Mouse (Mus musculus) brown adipose tissue, adult 24 weeks (tissue): ENCODE measurements around the gene Alg12. TPM values are rescaled to one million over a fixed set of nuclear protein-coding genes. Genes with fewer than 3 reads are reported as not detected.
A peak's percentile ranks its signal among the peaks of the same experiment; 100 is the strongest.
"Not testable (repeated sequence)": the region's sequence is repeated elsewhere in the genome, so short reads cannot be mapped to it uniquely, and the experiment has no call there.

ENCODE experiments used
- H3K27ac ChIP-seq: fragments of 200-500 bp; replicated peaks from 2 replicates; pipeline ENCODE4 v1.5.1; 2012; ENCODE audit warnings: low read depth, mild to moderate bottlenecking, low read length
- H3K4me1 ChIP-seq: fragments of 200-500 bp; 2 replicates; pipeline ENCODE4 v1.6.1; 2012; ENCODE audit warnings: low read length, mixed read lengths; ENCODE audit not compliant: control insufficient read depth, insufficient read depth, insufficient read length
- H3K4me3 ChIP-seq: fragments of 200-500 bp; 2 replicates; pipeline ENCODE4 v1.5.1; 2012; ENCODE audit warnings: low read depth, mild to moderate bottlenecking, low read length, moderate library complexity; ENCODE audit not compliant: insufficient read depth
- polyA plus RNA-seq: library from polyadenylated mRNA; stranded (reverse); fragments of >200 nt; gene quantifications from 2 replicates; pipeline ENCODE4 v1.2.4, GENCODE M21; 2012; ENCODE audit not compliant: missing spikeins, insufficient read depth, insufficient read length

Alg12 gene
- polyA plus RNA-seq, 1 experiment = 7.2 TPM

GRCm38 (mm10) chr15:88829791-88830440 lies 10.8 kb upstream of the Alg12 start:
- Histone ChIP-seq H3K4me1 (peaks cover 14% of the 10 kb centered on the region), H3K27ac (no peak overlapping the region), H3K4me3 (no peak overlapping the region)

DNA sequence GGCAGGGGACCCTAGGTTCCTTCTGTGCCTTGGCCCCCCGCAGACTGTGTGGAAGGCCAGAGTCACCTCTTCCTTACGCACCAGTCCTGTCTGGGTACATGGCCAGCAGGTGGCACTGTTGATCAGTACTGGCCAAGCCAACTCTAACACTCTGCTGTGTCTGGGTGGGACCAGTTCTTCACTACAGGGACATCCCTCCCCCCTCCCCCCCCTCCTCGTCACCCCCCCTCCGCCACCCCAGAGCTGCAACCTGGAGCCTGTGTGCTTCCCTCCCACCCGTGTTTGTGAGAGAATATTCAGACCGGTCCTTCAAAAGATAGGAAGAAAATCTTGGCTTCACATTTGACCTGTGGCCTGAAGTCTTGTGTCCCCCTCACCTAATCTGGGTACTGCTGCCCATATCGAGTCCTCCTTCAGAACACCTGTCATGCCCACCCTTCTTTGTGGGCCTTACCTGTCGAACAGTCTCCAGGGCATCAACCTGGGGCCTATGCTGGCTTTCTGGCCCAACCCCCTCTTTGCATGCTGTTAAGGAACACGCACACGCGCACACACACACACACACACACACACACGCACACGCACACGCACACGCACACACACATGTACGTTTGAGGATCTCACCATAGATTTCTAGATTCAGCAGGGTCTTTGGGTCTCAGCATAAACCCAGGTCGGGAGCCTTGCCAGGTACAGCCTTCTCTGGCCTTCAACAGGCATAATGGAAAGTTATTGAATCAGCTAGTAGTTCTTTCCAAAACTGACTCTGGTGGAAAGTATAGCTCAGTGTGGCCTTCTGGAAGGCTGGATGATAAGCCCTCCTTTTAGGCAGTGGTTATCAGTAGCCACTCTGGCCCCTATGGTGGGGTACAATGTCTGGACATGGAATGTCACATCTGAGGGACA lies 9.9 kb upstream of the Alg12 start:
- no peak overlapping the region for H3K4me3 ChIP-seq
- no peak overlapping the region for H3K27ac ChIP-seq
- H3K4me1 ChIP-seq = peaks cover 14% of the 10 kb centered on the region

- peaks cover 14% of the 10 kb centered on the region for H3K4me1 ChIP-seq
- H3K27ac ChIP-seq = no peak overlapping the region
- no peak overlapping the region for H3K4me3 ChIP-seq
Measured at GRCm38 (mm10) chr15:88827991-88828799, 9.1 kb upstream of the Alg12 start.

- Histone ChIP-seq H3K4me1 (peaks cover 14% of the 10 kb centered on the region), H3K27ac (no peak overlapping the region), H3K4me3 (no peak overlapping the region)
Measured at GRCm38 (mm10) chr15:88827466-88827865, 8.3 kb upstream of the Alg12 start.

DNA sequence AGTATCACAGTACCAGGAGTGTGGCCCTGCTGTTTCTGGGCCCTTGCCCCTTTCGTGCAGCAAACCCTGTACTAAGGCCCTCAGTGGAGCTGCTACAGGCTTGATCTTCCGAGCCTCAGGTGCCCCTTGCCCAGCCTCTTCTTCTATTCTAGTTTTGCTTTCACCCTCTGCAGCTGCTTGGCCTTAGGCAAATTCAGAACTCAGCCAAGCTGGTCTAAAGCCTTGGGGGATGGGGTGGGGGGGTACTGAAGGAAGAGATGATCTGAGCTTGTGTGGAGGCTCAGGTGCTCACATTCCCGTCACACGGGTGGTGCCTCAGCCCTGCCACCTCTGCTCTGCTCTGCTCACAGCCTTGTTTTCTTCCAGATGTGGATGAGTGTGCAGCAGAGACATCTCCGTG lies 4.3 kb upstream of the Alg12 start:
- Histone ChIP-seq H3K4me3 (no peak overlapping the region), H3K27ac (no peak overlapping the region), H3K4me1 (peaks cover 5% of the 10 kb centered on the region; the same call in 1 of the 2 replicates)

DNA sequence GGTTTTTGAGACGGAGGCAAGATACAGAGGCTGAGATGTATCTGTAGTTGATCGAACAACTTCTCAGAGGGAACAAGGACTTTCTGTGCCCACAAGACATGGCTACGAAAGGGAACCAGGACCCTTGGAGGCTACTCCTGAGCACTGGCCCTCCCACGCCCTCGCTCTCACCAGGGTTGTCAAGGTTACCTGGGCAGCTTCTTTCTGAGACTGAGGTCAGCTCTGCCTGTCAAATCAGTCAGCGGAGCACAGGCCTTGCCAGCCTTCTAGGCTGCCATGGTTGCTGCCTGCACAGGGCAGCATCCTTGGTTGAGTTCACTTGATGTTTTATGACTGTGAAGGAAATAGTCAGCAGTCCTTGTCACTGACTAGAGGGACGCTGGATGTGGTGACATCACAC lies 3.4 kb upstream of the Alg12 start:
- H3K27ac ChIP-seq = no peak overlapping the region
- no peak overlapping the region for H3K4me3 ChIP-seq
- H3K4me1 ChIP-seq = peaks cover 5% of the 10 kb centered on the region; the same call in 1 of the 2 replicates

DNA sequence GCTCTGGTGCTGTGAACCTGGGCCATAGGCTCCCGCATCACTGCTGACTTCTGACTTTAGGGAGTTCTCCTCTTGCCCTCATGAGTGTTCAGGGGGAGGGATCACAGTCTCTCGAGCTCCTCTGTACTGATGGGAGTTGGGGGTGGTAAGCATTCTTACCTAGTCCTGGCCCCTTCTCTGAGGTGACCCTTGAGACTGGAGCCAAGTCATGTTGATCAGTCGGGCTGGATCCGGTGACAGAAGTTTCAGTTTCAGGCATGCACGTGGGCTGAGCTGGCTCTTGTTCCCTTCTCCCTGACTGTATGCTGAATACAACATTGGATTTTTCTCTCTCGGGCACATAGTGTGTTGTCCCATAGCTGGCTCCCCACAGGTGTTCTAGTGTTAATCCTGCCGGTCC lies 2.3 kb upstream of the Alg12 start:
- Histone ChIP-seq H3K4me3 (no peak overlapping the region), H3K4me1 (peaks cover 5% of the 10 kb centered on the region; the same call in 1 of the 2 replicates)

GRCm38 (mm10) chr15:88819906-88820303 lies 787 bp upstream of the Alg12 start:
- H3K27ac ChIP-seq = no peak overlapping the region
- H3K4me3 ChIP-seq = peak overlapping the region; percentile 73
- peaks cover 5% of the 10 kb centered on the region; the same call in 1 of the 2 replicates for H3K4me1 ChIP-seq

More for the DNA sequence above, 2.3 kb upstream of the Alg12 start:
- no peak overlapping the region for H3K27ac ChIP-seq

DNA sequence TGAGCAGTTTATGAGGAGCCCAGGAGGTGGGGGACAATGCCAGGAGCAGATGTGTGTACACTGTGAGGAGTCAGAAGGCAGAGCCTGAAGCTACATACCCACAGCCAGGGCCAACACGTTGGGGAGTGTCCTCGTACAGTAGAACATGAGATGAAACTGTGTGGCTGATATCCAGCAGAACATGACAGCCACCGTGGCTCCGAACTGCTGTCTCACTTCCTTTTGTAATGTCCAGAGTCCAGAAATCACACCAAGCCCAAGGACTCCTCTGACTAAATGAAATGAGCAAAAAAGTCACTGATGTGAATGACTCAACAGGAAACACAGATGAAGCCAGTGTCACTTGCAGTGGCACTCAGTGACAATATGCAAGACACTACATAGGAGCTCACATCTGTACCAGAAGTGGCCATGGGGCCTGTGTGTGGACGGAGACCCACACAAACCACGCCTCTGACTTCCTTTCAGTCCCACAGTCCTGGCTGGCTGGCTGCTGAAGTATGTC lies 3.9 kb downstream of the Alg12 start:
- Histone ChIP-seq H3K27ac (no peak overlapping the region), H3K4me1 (peaks cover 4% of the 10 kb centered on the region; the same call in 1 of the 2 replicates), H3K4me3 (no peak overlapping the region)

DNA sequence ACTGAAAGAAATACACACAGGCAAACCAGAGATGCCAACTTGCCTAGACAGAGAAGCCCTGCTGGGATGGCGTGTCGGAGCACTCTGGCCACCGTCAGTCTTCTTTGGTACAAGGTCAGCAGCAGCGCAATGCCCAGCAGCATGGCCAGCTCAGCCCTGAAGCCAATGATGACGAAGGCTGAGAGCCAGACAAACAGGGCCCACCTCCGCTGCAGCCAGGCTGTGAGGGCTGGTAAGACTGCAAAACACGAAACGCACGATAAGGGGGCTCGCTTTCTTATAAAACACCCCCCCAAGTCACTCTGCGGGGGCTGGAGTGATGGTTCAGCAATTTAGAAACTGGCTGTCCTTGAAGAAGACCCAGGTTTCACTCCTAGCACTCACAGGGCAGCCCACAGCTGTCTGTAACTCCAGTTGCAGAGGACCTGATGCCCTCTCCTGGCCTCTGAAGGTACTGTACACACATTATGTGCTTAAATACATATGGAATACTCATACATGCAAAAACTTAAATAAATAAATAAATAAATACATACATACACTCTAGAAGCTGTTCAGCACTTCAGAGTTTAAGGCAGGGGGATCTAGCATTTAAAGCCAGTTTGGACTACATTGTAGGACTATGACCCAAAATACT lies 4.6 kb downstream of the Alg12 start:
- Histone ChIP-seq H3K27ac (no peak overlapping the region), H3K4me3 (no peak overlapping the region), H3K4me1 (no peaks in the 10 kb centered on the region)

DNA sequence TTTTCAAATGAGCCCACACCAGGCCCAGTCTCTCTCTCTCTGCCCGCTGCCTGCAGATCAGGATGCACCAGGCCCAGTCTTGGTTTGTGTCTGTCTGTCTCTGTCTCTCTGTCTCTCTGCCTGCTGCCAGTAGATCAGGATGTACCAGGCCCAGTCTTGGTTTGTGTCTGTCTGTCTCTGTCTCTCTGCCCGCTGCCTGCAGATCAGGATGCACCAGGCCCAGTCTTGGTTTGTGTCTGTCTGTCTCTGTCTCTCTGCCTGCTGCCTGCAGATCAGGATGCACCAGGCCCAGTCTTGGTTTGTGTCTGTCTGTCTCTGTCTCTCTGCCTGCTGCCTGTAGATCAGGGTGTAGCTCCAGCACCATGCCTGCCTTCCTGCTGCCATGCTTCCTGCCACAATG lies 5.2 kb downstream of the Alg12 start:
- H3K27ac ChIP-seq, H3K4me1 ChIP-seq, H3K4me3 ChIP-seq: not testable (repeated sequence)

GRCm38 (mm10) chr15:88813262-88813661 lies 5.9 kb downstream of the Alg12 start:
- Histone ChIP-seq H3K4me3 (no peak overlapping the region), H3K27ac (no peak overlapping the region), H3K4me1 (no peaks in the 10 kb centered on the region)

DNA sequence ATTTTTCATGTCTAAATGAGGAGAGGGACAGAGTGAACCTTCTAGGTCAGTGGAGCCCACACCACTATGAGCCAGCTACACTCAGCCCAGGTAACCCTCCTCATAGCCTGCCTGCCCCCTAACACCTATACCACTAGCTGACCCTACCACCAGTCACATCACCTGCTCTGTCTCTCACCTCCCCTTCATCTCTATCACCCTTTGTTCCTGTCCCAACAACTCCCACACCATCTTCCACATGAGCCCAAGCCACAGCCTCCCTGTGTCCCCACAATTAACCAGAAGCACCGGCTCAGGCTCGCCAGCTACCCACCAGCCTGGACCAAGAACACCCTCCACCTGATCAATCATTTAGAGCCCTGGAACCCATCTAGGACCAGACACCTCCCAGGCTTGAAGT lies 8.7 kb downstream of the Alg12 start:
- H3K4me1 ChIP-seq = no peaks in the 10 kb centered on the region
- no peak overlapping the region for H3K27ac ChIP-seq
- no peak overlapping the region for H3K4me3 ChIP-seq

- Histone ChIP-seq H3K4me3 (no peak overlapping the region), H3K27ac (no peak overlapping the region), H3K4me1 (no peaks in the 10 kb centered on the region)
Measured at GRCm38 (mm10) chr15:88808121-88808520, 11.0 kb downstream of the Alg12 start.
